Mouse (Mus musculus) limb, embryonic 14.5 days (tissue): ENCODE results near the gene Tmem266. TPM values are rescaled to one million over a fixed set of nuclear protein-coding genes. Genes with fewer than 3 reads are reported as not detected.
A peak's percentile ranks its signal among the peaks of the same experiment; 100 is the strongest.

ENCODE experiments used
- ATAC-seq: fragments of 200-750 bp; cut with Nextera tagmentation; 2 replicates; pipeline ENCODE4 v1.8.0; 2017; ENCODE audit warnings: low read depth, moderate number of reproducible peaks, moderate TSS enrichment; ENCODE audit not compliant: low FRiP score
- DNase-seq: peaks from one replicate; pipeline ENCODE4 v3.0.0-alpha.2; 2015; ENCODE audit warnings: low spot score
- H3K27ac ChIP-seq: fragments of 300-500 bp; sonication (generic); replicated peaks from 2 replicates; pipeline ENCODE4 v1.5.1; 2014; ENCODE audit warnings: low read depth, mild to moderate bottlenecking, low read length, moderate library complexity, mixed read lengths
- H3K27me3 ChIP-seq: fragments of 300-500 bp; sonication (generic); 2 replicates; pipeline ENCODE4 v1.6.1; 2014; ENCODE audit warnings: low read length, mixed read lengths; ENCODE audit not compliant: control insufficient read depth, insufficient read depth
- H3K36me3 ChIP-seq: fragments of 300-500 bp; sonication (generic); 2 replicates; pipeline ENCODE4 v1.6.1; 2014; ENCODE audit warnings: mild to moderate bottlenecking, low read length, moderate library complexity, mixed read lengths; ENCODE audit not compliant: control insufficient read depth, insufficient read depth
- H3K4me1 ChIP-seq: fragments of 300-500 bp; sonication (generic); 2 replicates; pipeline ENCODE4 v1.6.1; 2014; ENCODE audit warnings: antibody characterized with exemption, low read length, mixed read lengths; ENCODE audit not compliant: control insufficient read depth, insufficient read depth
- H3K4me2 ChIP-seq: fragments of 300-500 bp; sonication (generic); replicated peaks from 2 replicates; pipeline ENCODE4 v1.6.1; 2014; ENCODE audit warnings: low read depth, mild to moderate bottlenecking, low read length, moderate library complexity; ENCODE audit not compliant: severe bottlenecking
- H3K4me3 ChIP-seq: fragments of 300-500 bp; sonication (generic); replicated peaks from 2 replicates; pipeline ENCODE4 v1.5.1; 2014; ENCODE audit warnings: low read length
- H3K9ac ChIP-seq: fragments of 300-500 bp; sonication (generic); 2 replicates; pipeline ENCODE4 v1.6.1; 2014; ENCODE audit warnings: mild to moderate bottlenecking, low read depth, low read length, moderate library complexity; ENCODE audit not compliant: severe bottlenecking
- H3K9me3 ChIP-seq: fragments of 300-500 bp; sonication (generic); 2 replicates; pipeline ENCODE4 v1.6.1; 2016; ENCODE audit warnings: low read length; ENCODE audit not compliant: control insufficient read depth
- POLR2A ChIP-seq: fragments of 200-500 bp; IDR thresholded peaks from 2 replicates; pipeline ENCODE4 v1.8.0; 2012; ENCODE audit warnings: inconsistent platforms, mild to moderate bottlenecking, moderate library complexity, borderline replicate concordance; ENCODE audit not compliant: insufficient read depth, insufficient read length; ENCODE audit errors: extremely low read depth
- WGBS: fragments of 180-500 bp; shearing (Covaris S2); extraction: QIAGEN DNeasy Blood & Tissue Kit; methylation state at CpG from one replicate; pipeline ENCODE4 v1.1.7; 2014; 5-methylcytosine and 5-hydroxymethylcytosine counted together
- polyA plus RNA-seq, 2 experiments: library from polyadenylated mRNA; depleted of rRNA in 1 of 2; stranded (reverse) in 1 of 2; unstranded in 1 of 2; fragments of >200 nt; fragmentation: Nextera tagmentation in 1 of 2; extraction: Ambion mirVana in 1 of 2; gene quantifications; 2 replicates each; pipeline versions ENCODE4 v1.2.1 to v1.2.3; 2012 to 2014

The Tmem266 gene
- polyA plus RNA-seq, 2 experiments, result 0.40 to 1.3 TPM

GRCm38 (mm10) chr9:55329401-55329800 lies 2.7 kb downstream of the Tmem266 start:
- 77% methylated on average over 6 of the region's 6 CpGs for WGBS
- Histone ChIP-seq H3K27me3 (peaks cover 29% of the 10 kb centered on the region), H3K4me3 (no peak overlapping the region)

DNA sequence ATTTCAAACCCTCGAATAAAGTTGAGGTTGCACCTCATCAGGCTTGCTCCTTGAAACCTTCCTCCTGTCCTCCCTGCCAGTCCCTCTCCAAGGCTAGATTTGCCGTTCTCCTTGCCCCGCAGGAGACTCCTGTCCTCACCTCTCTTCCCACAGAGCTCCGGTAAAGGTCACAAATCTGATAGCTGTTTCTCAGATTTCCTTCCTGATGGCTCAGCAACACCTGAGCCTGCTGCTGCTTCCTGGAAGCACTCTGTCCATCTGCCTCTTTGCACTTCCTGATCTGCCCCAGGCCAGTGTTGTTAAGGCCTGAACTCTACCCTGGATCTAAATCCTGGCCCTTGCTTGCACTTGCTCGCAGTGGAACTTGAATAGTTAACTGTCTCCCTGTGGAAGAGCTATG lies 5.8 kb downstream of the Tmem266 start:
- 28% methylated on average over 5 of the region's 5 CpGs for WGBS
- Histone ChIP-seq H3K4me2 (no peak overlapping the region), H3K4me1 (peaks cover 13% of the 10 kb centered on the region; the same call in 1 of the 2 replicates), H3K9ac (no peak overlapping the region), H3K9me3 (no peaks in the 10 kb centered on the region), H3K4me3 (no peak overlapping the region), H3K36me3 (no peaks in the 10 kb centered on the region), H3K27ac (no peak overlapping the region), H3K27me3 (peaks cover 15% of the 10 kb centered on the region)
- no peak for DNase-seq
- TF ChIP-seq POLR2A, result no peak
- ATAC-seq, result no peak

More at GRCm38 (mm10) chr9:55329401-55329800, 2.7 kb downstream of the Tmem266 start:
- DNase-seq (no peak), ATAC-seq (no peak)
- H3K27ac ChIP-seq, result no peak overlapping the region
- H3K4me1 ChIP-seq, result peaks cover 17% of the 10 kb centered on the region; the same call in 1 of the 2 replicates
- TF ChIP-seq POLR2A, result no peak
- H3K9ac ChIP-seq, result no peak overlapping the region
- H3K36me3 ChIP-seq, result no peaks in the 10 kb centered on the region
- H3K4me2 ChIP-seq, result no peak overlapping the region
- H3K9me3 ChIP-seq, result no peaks in the 10 kb centered on the region

GRCm38 (mm10) chr9:55332949-55333348 lies 6.2 kb downstream of the Tmem266 start:
- TF ChIP-seq POLR2A, result no peak
- 0 out of 2 replicates have a peak overlapping the region, but pooled peaks have one; percentile 13 for H3K4me2 ChIP-seq
- H3K9ac ChIP-seq, result no peak overlapping the region
- peaks cover 13% of the 10 kb centered on the region; the same call in 1 of the 2 replicates for H3K4me1 ChIP-seq
- 28% methylated on average over 7 of the region's 7 CpGs for WGBS
- ATAC-seq, result no peak
- H3K36me3 ChIP-seq, result no peaks in the 10 kb centered on the region
- H3K27me3 ChIP-seq, result peaks cover 11% of the 10 kb centered on the region
- no peak for DNase-seq
- H3K9me3 ChIP-seq, result no peaks in the 10 kb centered on the region
- H3K4me3 ChIP-seq, result no peak overlapping the region
- no peak overlapping the region for H3K27ac ChIP-seq

- 82% methylated on average over 7 of the region's 7 CpGs for WGBS
- Histone ChIP-seq H3K36me3 (no peaks in the 10 kb centered on the region), H3K4me3 (no peak overlapping the region), H3K4me2 (no peak overlapping the region), H3K9me3 (no peaks in the 10 kb centered on the region), H3K9ac (no peak overlapping the region), H3K27me3 (no peaks in the 10 kb centered on the region), H3K27ac (no peak overlapping the region), H3K4me1 (no peaks in the 10 kb centered on the region)
- DNase-seq (no peak), ATAC-seq (no peak)
- TF ChIP-seq POLR2A, result no peak
Observed at GRCm38 (mm10) chr9:55344165-55344564, 17.5 kb downstream of the Tmem266 start.

DNA sequence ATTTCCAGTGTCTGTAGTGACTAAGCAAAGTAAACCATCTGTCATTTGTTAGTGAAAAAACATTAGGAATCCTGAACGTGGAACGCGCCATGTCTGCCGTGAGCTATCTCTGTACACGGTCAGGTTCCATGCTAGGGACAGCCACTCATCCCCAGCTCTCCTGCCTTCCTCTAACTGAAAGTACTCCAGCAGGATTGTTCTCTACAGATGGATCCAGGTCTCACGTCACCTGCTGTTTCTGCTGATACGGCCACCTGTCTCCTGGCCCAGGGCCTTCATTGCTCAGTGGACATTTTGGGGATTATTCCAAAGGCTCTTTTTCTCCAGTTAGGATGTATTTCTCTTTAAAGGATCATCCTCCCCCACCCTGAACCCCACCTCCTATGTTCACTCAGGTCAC lies 18.6 kb downstream of the Tmem266 start:
- H3K9me3 ChIP-seq, result no peaks in the 10 kb centered on the region
- WGBS, result 97% methylated on average over 7 of the region's 7 CpGs
- H3K4me3 ChIP-seq, result no peak overlapping the region
- TF ChIP-seq POLR2A, result no peak
- H3K36me3 ChIP-seq, result no peaks in the 10 kb centered on the region
- no peaks in the 10 kb centered on the region for H3K4me1 ChIP-seq
- no peak for DNase-seq
- no peak for ATAC-seq
- no peaks in the 10 kb centered on the region for H3K27me3 ChIP-seq
- H3K27ac ChIP-seq, result no peak overlapping the region
- no peak overlapping the region for H3K4me2 ChIP-seq
- no peak overlapping the region for H3K9ac ChIP-seq

GRCm38 (mm10) chr9:55348664-55349063 lies 22.0 kb downstream of the Tmem266 start:
- Histone ChIP-seq H3K27ac (no peak overlapping the region), H3K9ac (no peak overlapping the region), H3K4me3 (no peak overlapping the region), H3K36me3 (no peaks in the 10 kb centered on the region), H3K4me1 (no peaks in the 10 kb centered on the region), H3K4me2 (no peak overlapping the region), H3K27me3 (no peaks in the 10 kb centered on the region), H3K9me3 (no peaks in the 10 kb centered on the region)
- ATAC-seq (no peak), DNase-seq (no peak)
- 87% methylated on average over 3 of the region's 3 CpGs for WGBS
- no peak for TF ChIP-seq POLR2A
